Mouse (Mus musculus) heart, postnatal 14 days (tissue): ENCODE measurements around the gene Dpep2nb. TPM values are rescaled to one million over a fixed set of nuclear protein-coding genes. Genes with fewer than 3 reads are reported as not detected.
"Not testable (repeated sequence)": the region's sequence is repeated elsewhere in the genome, so short reads cannot be mapped to it uniquely, and the experiment has no call there.

Source experiments
- DNase-seq, 2 experiments: peaks; one replicate each; pipeline ENCODE4 v3.0.0; 2021 to 2022
- intact Hi-C: fragments of 180-260 bp; cut with DNase I; formaldehyde crosslinking; loops from one replicate; pipeline ENCODE4 v1.15.1; 2025
- total RNA-seq, 2 experiments: library from RNA; stranded (reverse); gene quantifications; 2 replicates each; pipeline ENCODE4 v1.2.3; 2021

Dpep2nb gene
- total RNA-seq, 2 experiments from 2014 or later = not detected

DNA sequence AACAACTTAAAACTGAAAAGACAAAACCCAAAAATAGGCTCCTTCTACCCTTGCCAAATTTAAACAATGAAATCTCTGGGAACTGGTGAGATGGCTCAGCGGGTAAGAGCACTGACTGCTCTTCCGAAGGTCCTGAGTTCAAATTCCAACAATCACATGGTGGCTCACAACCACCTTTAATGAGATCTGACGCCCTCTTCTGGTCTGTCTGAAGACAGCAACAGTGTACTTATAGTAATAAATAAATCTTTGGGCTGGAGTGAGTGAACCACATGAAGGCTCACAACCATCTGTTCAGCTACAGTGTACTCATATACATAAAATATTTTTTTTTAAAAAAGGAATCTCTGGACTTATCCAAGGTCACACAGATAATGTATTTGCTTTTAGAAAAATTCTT lies 2.1 kb upstream of the Dpep2nb start:
- intact Hi-C loops, DNase-seq: not testable (repeated sequence)

DNA sequence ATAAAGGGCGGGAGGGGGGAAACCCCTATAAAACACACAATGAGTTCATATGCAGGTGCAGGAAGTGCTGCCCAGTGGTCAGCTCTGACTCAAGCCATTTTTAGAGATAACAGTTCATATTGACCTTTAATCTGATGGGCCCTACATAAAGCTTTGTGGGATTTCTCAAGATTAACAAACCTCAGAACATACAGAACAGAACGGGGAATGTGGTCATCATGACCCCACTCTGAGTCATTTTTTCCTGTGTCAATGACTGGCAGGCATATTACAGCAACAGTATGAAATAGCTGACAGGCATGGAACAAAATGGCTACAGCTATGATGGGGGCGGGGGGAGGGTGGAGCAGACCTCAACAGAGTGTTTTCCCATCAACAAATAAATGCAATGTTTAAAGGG lies 1.4 kb upstream of the Dpep2nb start:
- intact Hi-C loops = no loop called here
- DNase-seq = no peak

DNA sequence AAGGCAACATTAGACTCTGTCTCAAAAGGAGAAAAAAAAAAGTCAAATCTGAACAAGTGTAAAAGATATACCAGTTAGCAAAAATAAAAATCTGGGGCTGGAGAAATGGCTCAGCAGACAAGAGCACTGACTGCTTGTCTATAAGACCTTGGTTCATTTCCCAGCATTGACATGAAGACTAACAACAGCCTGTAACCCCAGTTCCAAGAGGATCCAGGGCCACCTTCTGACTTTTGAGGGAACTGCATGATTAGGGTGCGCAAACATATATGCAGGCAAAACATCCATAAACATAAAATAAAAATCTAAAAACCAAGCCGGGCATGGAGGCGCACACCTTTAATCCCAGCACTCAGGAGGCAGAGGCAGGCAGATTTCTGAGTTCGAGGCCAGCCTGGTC lies 638 bp upstream of the Dpep2nb start:
- intact Hi-C loops = no loop called here
- no peak for DNase-seq

DNA sequence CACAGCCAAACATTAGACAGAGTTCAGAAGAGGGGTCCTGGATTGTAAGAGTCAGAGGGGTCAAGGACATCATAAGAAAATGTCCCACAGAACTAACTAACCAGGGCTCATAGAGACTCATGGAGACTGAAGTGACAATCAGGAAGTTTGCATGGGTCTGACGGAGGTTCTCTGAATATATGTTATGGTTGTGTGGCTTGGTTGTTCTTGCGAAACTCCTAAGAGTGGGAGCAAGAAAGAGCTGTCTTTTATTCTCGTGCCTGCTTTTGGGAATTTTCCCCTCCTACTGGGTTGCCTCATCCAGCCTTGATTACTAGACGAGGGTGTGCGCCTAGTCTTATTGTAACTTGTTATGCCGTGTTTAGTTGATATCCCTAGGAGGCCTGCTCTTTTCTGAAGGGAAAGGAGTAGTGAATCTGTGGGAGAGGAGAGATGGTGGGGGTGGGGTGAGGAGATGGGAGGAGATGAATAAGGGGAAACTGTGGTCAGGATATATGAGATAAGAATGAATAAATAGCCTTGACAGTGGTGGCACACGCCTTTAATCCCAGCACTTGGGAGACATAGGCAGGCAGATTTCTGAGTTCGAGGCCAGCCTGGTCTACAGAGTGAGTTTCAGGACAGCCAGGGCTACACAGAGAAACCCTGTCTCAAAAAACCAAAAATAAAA lies 1.1 kb downstream of the Dpep2nb start:
- intact Hi-C loops = no loop called here
- no peak for DNase-seq

DNA sequence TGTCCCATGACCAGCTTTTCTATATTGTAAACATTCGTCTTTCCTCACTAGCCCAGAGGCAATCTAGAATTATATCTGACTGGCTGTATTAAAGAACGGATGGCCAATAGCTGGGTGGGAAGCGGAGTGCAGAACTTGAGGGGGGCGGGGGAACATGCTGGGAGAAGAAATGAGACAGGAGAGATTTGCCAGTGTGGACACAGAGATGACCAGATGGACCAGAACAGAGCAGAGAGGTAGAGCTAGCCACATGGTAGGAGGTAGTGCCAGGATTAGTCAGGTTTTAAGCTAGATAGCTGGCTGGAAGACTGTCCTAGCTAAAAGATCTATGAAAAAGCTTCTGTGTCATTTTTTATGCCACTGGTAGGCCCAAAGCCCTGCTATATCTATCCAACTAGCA lies 3.9 kb downstream of the Dpep2nb start:
- no peak for DNase-seq
- intact Hi-C loops = no loop called here

DNA sequence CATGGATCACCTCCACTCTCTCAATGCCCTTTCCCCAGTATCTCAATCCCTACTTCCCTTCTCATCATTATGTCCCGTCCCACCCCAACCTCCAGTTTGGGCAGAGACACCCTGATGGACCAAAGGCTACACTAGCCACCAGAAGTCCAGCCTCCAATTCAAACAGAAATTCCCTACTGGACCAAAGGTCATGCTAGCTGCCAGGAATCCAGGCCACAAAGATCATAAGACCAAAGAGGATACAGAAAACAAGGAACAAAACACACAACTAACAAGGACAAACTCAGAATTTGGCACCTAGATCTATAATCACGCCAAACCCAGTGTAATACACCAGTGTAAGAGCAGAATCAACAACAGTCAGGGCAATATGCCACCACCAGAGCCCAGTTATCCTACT lies 6.8 kb downstream of the Dpep2nb start:
- no peak for DNase-seq
- intact Hi-C loops = no loop called here

DNA sequence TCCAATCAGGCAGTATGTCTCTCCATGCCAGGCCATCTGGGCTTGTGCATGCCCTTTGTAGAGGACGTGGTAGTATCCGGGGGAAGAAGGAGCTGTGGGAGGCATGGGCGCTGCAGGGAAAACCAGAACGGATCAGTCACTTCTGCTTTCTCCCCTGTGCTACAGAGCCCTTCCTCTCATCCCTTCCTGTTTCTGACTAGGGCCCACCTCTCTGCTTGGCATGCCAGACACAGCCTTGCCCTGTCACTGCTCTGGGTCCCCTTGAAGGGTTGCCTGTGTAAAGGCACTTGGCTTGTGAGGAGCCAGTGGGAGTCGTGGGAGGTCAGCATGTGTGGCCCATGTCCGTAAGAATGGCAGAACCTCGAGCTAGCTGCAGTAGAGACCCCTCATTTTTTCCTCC lies 9.4 kb downstream of the Dpep2nb start:
- intact Hi-C loops = no loop called here
- no peak for DNase-seq

DNA sequence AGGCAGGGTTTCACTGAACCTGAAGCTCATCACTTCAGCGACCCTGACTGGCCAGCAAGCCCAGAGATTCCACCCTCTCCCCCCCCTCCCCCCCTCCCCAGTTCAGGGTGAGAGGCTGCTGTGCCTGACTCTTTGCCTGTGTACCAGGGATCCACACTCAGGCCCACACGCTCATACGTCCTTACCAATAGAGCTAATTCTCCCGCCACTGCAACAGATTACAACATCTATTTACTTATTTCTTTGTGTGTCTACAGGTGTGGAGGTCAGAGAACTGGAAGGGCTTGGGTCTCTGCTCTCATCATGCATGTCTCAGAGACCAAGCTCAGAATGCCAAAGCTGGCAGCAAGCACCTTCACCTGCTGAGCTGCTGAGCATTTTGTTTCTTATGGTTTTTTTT lies 12.5 kb downstream of the Dpep2nb start:
- no peak for DNase-seq
- intact Hi-C loops = no loop called here

DNA sequence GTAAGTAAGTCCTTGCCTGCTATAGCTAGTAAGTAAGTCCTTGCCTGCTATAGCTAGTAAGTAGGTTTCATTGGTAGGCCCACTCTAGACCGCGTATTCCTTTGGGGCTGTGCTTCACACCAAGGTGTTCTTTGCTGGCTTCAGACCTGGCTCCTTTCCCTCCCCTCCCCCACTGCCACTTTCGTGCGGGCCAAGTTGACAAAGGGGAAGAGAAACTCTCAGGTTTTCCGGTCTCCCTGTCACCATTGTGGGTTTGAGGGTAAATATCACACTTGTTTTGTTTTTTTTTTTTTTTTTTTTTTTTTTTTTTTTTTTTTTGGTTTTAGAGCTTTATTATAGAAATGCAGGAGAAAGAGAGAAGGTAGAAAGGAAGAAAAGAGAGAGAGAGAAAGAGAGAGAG lies 13.3 kb downstream of the Dpep2nb start:
- DNase-seq = no peak
- intact Hi-C loops = no loop called here

DNA sequence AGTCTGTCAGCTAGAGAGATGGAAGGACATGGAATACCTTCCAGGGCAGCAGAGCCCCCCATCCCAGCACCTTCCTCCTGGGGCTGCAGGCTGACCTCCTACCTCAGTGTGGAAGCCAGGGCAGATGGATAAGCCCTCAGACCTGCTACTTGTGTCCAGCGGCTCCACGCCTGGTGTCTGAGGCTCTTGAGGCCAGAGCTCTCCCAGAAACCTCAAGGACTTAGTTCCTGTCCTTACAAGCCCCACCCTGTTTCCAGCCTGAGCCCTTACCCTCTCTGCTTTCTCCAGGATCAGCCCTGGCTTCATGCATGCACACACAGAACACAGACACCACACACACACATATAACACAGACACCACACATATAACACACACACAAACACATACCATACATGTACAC lies 14.2 kb downstream of the Dpep2nb start:
- intact Hi-C loops = loop anchor here (1.0 to 2.0 kb wide), 3 partner anchors 31 to 129 kb away; no protein-coding TSS in a partner anchor
- no peak for DNase-seq

DNA sequence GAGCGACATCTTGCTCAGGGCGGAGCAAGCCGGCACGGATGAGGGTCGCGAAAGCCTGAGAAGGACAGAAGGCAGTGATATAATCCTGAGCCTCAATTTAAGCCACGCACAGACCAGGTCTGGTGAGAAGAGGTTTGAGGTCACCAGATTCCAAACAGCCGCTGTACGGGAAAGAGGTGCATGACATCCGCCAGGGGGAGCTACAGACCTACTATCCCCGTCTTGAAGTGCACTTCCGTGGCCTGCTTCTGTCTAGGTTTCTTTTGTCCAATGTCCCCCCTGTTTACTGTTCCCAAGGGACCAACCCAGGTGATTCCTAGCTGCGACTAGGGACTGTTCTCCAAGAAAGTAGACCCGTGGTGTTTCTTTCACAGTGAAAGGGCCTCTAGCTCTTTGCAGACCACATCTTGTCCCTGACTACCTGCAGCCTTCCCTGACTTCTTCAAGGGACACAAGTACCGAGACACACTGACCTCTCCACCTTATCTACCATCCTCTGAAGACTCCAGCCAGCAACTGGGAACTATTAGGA lies 14.9 kb downstream of the Dpep2nb start, which contains the start of gene Dus2:
Gene Dus2 (plus strand): TSS at position 482 of the 532 bp plus-strand sequence.
- DNase-seq = peak; percentile 87 to 93
- intact Hi-C loops = loop anchor here (1.0 to 2.0 kb wide), 3 partner anchors 31 to 130 kb away; no protein-coding TSS in a partner anchor

DNA sequence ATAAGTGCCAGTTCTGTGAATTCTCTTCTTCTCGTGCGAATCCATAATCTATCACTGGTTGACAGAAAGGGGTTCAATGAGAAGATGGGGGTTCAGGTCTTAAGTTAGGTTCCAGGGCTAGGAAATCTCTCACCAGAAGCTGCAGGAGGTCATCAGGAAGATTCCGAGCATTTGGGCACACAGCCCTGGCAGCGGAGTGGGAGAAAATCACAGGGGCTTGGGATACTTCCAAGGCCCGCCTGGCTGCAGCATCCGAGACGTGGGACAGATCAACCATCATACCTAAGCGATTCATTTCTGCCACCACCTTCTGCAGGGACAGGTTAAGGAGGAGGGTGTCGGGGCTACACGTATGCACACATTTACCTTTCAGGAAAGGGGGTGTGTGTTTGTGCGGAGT lies 17.2 kb downstream of the Dpep2nb start:
- intact Hi-C loops = no loop called here
- no peak for DNase-seq

DNA sequence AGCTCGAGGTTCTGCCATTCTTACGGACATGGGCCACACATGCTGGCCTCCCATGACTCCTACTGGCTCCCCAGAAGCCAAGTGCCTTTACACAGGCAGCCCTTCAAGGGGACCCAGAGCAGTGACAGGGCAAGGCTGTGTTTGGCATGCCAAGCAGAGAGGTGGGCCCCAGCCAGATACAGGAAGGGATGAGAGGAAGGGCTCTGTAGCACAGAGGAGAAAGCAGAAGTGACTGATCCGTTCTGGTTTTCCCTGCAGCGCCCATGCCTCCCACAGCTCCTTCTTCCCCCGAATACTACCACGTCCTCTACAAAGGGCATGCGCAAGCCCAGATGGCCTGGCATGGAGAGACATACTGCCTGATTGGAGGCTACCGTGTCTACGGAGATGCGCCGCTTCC lies 22.4 kb downstream of the Dpep2nb start:
- intact Hi-C loops, DNase-seq: not testable (repeated sequence)

DNA sequence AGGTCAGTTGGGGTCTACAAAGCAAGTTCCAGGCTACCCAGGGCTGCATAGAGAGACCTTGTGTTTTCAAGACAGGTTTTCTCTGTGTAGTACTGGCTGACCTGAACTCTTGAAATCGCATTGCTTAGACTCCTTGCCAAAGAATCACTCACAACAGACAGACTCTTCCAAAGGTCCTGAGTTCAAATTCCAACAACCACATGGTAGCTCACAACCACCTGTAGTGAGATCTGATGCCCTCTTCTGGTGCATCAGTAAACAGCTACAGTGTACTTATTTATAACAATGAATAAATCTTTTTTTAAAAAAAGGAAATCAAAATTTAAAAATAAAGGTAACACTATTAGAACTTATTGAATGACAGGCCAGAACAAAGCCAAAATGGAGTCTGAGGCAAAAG lies 24.6 kb downstream of the Dpep2nb start:
- DNase-seq = no peak

DNA sequence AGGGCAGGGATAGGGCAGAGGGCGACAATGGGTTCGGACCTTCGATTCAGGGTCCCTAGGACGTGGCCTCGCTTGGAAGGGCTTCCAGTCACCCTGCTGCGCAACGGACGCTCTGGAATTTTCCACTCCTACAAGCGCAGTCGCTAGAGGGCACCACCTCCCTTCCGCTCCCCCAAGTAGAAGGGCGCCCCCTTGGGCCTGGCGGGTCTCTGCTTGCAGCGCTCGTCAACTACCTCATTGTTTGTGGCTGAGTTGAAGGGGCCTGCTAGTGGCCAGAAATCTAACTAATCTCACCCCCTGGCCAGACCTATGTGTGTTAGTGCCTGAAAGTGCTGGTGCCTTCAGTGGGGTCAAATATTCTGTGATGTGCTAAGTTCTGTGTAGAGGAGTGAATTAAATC lies 26.4 kb downstream of the Dpep2nb start, which contains the start of gene Dpep3:
Gene Dpep3 (minus strand): TSS at position 105 of the 400 bp plus-strand sequence.
- no peak for DNase-seq
- intact Hi-C loops = no loop called here

More for the DNA sequence above, 24.6 kb downstream of the Dpep2nb start:
- intact Hi-C loops = no loop called here

DNA sequence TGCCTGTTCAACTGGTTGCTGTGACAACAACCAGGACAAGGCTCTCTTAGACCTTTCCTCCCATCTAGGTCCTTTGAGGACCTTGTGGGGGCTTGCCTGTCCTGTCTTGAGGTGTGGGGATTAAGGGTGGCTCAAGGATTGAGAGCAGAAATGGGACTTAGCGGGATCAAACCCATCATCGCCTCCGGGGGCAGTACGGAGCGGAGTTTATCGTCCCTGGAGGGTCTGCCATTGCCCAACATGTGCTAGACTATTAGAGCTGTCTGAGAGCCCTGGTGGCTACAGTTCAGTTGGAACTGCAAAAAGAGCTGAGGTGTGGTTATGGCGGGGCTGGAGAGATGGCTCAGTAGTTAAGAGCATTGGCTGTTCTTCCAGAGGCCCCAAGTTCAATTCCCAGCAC lies 30.4 kb downstream of the Dpep2nb start:
- intact Hi-C loops = no loop called here
- DNase-seq = no peak

DNA sequence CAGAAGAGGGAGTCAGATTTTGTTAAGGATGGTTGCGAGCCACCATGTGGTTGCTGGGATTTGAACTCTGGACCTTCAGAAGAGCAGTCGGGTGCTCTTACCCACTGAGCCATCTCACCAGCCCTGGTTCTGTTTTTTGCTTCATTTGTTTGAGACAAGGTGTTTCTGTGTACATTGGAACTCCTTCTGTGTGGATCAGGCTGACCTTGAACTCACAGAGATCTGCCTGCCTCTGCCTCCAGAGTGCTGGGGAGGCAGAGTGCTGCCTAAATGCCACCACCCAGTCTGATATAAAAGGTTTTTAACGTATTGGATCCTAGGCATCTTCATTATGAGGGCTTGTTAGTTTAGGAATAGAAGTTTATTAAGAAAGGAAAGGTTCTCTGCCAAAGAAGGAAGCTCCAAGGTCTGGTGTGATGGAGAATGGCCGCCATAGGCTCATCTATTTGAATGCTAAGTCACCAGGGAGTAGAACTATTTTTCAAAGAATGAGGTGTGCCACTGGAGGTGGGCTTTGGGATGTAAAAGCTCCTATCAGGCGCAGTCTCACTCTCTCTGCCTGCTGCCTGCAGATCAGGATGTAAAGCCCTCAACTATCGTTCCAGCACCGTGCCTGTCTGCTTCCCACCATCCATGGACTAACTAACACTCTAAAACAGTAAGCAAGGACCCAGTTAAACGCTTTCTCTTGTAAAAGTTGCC lies 34.6 kb downstream of the Dpep2nb start:
- intact Hi-C loops = no loop called here
- DNase-seq = no peak

DNA sequence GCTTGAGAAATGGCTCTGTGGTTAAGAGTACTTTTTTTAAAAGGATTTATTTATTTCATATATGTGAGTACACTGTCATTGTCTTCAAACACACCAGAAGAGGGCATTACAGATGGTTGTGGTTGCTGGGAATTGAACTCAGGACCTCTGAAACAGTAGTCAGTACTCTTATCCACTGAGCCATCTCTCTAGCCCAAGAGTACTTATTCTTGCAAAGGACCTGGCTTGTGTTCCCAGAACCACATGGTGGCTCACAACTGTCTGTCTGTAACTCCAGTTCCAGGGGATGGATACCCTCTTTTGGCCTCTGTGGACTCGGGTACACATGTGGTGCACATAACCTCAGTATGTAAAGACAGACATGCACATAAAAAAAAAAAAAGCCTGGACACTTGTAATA lies 36.4 kb downstream of the Dpep2nb start:
- DNase-seq = no peak
- intact Hi-C loops = no loop called here

DNA sequence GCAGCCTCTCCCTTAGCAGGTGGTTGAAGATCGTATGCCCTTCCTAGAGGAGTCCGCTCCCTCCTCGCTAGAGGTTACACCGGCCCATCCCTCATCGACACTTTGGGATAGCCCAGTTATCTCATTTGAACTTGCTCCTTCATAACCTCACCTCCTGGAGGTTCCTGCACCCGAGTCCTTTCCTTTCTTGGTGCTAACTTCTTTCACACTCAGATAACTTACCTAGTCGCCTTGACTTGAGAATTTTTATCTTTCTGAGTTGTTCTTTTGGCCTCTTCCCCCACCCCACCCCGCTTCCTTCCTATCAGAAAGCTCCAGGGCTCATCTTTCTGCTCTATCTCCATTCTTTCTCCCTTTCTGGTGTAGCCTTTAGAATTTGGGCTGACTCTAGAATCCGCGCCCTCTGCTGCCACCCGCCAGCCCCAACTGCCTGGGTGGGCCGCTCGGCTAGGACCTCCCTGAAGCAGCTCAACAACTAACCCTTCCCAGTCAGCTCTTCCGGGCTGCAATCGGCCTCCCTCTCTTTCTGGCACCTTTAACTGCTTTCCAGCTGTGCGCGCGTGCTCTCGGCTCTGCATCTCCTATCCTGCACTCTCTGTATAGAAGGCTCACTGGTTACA lies 39.0 kb downstream of the Dpep2nb start:
- peak; percentile 43 to 68 for DNase-seq
- intact Hi-C loops = no loop called here

DNA sequence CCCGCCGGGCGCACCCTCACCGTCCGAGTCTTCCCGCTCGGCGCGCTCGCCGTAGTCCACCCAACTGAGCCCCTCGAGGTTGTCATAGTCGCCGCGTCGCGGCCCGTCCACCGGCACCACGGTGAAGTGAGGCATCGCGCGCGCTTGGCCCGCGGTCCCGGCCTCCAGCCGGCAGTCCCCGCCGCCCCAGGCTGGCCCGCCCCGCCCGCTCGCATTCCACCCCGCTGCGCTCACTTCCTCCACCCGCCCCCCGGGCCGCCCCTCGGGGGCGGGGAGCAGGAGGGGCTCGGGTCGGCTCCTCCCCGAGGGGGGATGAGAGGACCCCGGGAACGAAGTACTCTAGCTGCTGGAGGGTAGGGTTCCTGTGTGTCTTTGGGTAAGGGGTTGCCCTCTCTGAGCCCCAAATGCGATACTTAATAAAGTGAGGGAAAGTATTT lies 39.9 kb downstream of the Dpep2nb start, which contains the start of gene Slc12a4:
Gene Slc12a4 (minus strand): TSS at position 193 of the 437 bp plus-strand sequence.
- DNase-seq = peak; percentile 90 to 91
- intact Hi-C loops = no loop called here

DNA sequence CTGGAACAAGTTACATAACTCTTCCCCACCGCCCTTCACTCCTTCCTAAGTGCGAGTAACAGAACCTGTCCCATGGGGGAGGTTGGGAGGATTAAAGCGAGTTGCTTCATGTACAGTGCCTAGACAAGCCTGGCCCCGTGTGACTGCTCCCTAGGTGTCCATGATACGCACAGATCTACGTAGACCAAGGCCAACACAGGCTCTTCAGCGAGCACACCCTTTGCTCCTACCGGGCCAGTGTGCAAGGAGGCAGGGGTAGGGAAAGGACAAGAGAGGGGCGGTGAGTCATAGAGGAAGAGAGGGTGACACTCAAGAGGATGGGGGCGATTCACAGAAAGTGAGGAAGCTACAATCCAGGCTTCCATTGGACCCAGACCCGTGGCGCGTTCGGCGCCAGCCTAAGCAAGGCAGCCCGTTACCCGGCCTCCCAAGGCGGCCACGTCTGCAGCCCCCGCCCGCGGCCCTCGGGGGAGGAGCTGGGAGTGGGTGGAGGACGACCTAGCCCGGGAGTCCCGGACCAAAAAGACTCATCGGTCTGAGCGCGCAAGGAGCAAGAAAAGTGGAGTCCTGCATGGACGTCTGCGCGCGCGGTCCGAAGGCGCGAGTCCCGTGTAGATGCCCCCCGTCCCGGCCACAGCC lies 40.4 kb downstream of the Dpep2nb start:
- intact Hi-C loops = no loop called here
- DNase-seq = peak; percentile 70 to 75
